Mouse (Mus musculus) kidney, embryonic 14.5 days (tissue): ENCODE results near the gene Zbtb20. TPM values are rescaled to one million over a fixed set of nuclear protein-coding genes. Genes with fewer than 3 reads are reported as not detected.

Experiments used
- ATAC-seq: fragments of 200-750 bp; cut with Nextera tagmentation; 2 replicates; pipeline ENCODE4 v1.8.0; 2017; ENCODE audit warnings: moderate number of reproducible peaks, mild to moderate bottlenecking, moderate TSS enrichment, moderate library complexity; ENCODE audit not compliant: low FRiP score, low TSS enrichment
- H3K27ac ChIP-seq: fragments of 300-500 bp; sonication (generic); 2 replicates; pipeline ENCODE4 v1.5.1; 2014; ENCODE audit warnings: low read depth, mild to moderate bottlenecking, low read length, moderate library complexity, mixed read lengths
- H3K27me3 ChIP-seq: fragments of 300-500 bp; sonication (generic); 2 replicates; pipeline ENCODE4 v1.6.1; 2014; ENCODE audit warnings: mild to moderate bottlenecking, low read length; ENCODE audit not compliant: control insufficient read depth, insufficient read depth
- H3K36me3 ChIP-seq: fragments of 300-500 bp; sonication (generic); 2 replicates; pipeline ENCODE4 v1.6.1; 2014; ENCODE audit warnings: low read length, mixed read lengths; ENCODE audit not compliant: control insufficient read depth, insufficient read depth
- H3K4me1 ChIP-seq: fragments of 300-500 bp; sonication (generic); 2 replicates; pipeline ENCODE4 v1.6.1; 2014; ENCODE audit warnings: low read length, mixed read lengths; ENCODE audit not compliant: control insufficient read depth, insufficient read depth
- H3K4me2 ChIP-seq: fragments of 300-500 bp; sonication (generic); replicated peaks from 2 replicates; pipeline ENCODE4 v1.6.1; 2014; ENCODE audit warnings: low read depth, mild to moderate bottlenecking, low read length
- H3K4me3 ChIP-seq: fragments of 300-500 bp; sonication (generic); 2 replicates; pipeline ENCODE4 v1.5.1; 2014; ENCODE audit warnings: mild to moderate bottlenecking, low read length
- H3K9ac ChIP-seq: fragments of 300-500 bp; sonication (generic); 2 replicates; pipeline ENCODE4 v1.6.1; 2014; ENCODE audit warnings: low read depth, mild to moderate bottlenecking, low read length, moderate library complexity
- H3K9me3 ChIP-seq: fragments of 300-500 bp; sonication (generic); 2 replicates; pipeline ENCODE4 v1.6.1; 2016; ENCODE audit warnings: low read length; ENCODE audit not compliant: control insufficient read depth
- WGBS: fragments of 180-500 bp; shearing (Covaris S2); extraction: QIAGEN DNeasy Blood & Tissue Kit; methylation state at CpG from one replicate; pipeline ENCODE4 v1.1.7; 2014; 5-methylcytosine and 5-hydroxymethylcytosine counted together
- polyA plus RNA-seq: library from polyadenylated mRNA; unstranded; fragments of >200 nt; fragmentation: Nextera tagmentation; extraction: Ambion mirVana; gene quantifications from 2 replicates; pipeline ENCODE4 v1.2.1, GENCODE M21; 2014

The Zbtb20 gene
- polyA plus RNA-seq, 1 experiment from 2014 or later = 43.3 TPM

DNA sequence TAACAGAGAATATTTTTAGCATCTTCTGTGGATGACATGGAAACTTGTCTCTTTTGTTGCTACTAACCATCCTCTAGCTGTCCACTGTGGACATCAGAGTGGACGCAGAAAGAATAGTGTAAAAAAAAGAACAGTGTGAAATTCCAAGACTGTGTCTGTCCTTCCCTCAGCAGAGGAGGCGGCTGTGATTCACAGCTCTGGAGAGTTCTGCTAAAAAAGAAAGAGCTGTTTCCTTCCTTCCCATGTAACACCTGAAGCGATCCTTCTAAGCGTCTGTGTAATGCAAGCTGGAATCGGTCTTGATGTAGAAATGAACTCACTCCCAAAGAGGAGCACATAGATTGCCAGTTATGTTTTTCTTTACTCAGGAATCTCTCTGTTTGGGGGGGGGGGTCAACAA is 512.7 kb downstream of the Zbtb20 start:
- Histone ChIP-seq H3K27me3 (no peaks in the 10 kb centered on the region), H3K36me3 (no peaks in the 10 kb centered on the region), H3K4me3 (no peak overlapping the region), H3K9ac (no peak overlapping the region), H3K4me2 (no peak overlapping the region), H3K27ac (no peak overlapping the region), H3K9me3 (no peaks in the 10 kb centered on the region), H3K4me1 (no peaks in the 10 kb centered on the region)
- ATAC-seq = no peak
- 87% methylated on average over 5 of the region's 5 CpGs for WGBS

GRCm38 (mm10) chr16:43390387-43390786 is 514.7 kb downstream of the Zbtb20 start:
- no peaks in the 10 kb centered on the region for H3K9me3 ChIP-seq
- H3K36me3 ChIP-seq = no peaks in the 10 kb centered on the region
- H3K9ac ChIP-seq = no peak overlapping the region
- H3K27ac ChIP-seq = no peak overlapping the region
- H3K4me3 ChIP-seq = no peak overlapping the region
- no peaks in the 10 kb centered on the region for H3K27me3 ChIP-seq
- WGBS = 94% methylated on average over 4 of the region's 4 CpGs
- H3K4me1 ChIP-seq = peaks cover 8% of the 10 kb centered on the region; the same call in 1 of the 2 replicates
- ATAC-seq = no peak
- no peak overlapping the region for H3K4me2 ChIP-seq

GRCm38 (mm10) chr16:43393382-43393781 is 517.7 kb downstream of the Zbtb20 start:
- H3K9me3 ChIP-seq = no peaks in the 10 kb centered on the region
- H3K4me2 ChIP-seq = no peak overlapping the region
- no peaks in the 10 kb centered on the region for H3K27me3 ChIP-seq
- no peak overlapping the region for H3K9ac ChIP-seq
- H3K4me3 ChIP-seq = no peak overlapping the region
- 27% methylated on average over 4 of the region's 4 CpGs for WGBS
- ATAC-seq = peak; percentile 95
- no peak overlapping the region; the same call in 1 of the 2 replicates for H3K27ac ChIP-seq
- H3K4me1 ChIP-seq = peaks cover 8% of the 10 kb centered on the region; the same call in 1 of the 2 replicates
- H3K36me3 ChIP-seq = no peaks in the 10 kb centered on the region

DNA sequence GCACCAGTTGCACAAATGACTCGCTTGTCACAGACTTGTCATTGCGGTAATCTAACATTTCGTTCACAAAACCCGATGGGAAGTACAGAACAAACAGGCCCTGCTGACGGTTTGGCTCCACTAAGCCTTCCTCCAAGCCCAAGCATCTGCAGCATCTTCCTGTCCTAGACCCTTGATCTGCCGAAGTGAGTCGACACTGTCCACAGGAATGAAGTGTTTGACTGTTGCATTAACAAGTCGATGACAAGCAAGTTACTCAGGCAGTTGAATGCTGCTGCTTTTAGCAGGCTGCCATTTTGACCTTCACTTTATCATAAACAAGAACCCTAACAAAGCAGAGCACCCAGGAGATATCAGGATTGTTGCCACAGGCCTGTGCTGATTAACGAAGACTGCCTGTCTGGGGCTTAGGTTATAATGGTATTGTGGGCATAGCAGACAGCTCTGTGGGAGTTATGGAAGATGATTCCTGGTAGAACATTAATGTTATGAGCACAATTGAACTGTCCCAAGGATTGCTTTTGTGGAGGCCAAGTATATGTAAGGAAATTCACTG is 518.4 kb downstream of the Zbtb20 start:
- 60% methylated on average over 9 of the region's 9 CpGs for WGBS
- Histone ChIP-seq H3K27me3 (no peaks in the 10 kb centered on the region), H3K27ac (peak overlapping the region; percentile 42; the same call in 1 of the 2 replicates), H3K9me3 (no peaks in the 10 kb centered on the region), H3K4me2 (no peak overlapping the region), H3K4me3 (no peak overlapping the region), H3K36me3 (no peaks in the 10 kb centered on the region), H3K4me1 (peaks cover 8% of the 10 kb centered on the region; the same call in 1 of the 2 replicates), H3K9ac (no peak overlapping the region)
- ATAC-seq = no peak

DNA sequence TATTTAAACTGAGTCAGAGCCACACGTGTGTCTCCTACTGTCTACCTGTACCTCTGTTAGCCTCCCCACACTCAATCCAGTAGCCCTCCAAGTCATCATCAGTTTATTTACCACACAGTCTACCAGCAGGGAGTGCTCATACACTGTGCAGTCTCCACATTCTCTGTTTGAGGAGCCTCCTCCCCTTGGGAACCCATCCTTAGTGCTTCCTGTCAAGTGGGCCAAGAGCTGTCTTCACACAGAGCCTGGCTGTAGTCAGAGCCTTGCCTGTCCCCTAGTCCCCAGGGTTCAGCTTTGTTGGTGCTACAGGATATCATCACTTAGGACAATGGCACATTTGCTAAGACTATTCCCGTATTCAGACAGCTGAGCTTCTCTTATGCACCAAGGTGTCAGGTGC is 519.1 kb downstream of the Zbtb20 start:
- Histone ChIP-seq H3K4me1 (peaks cover 8% of the 10 kb centered on the region; the same call in 1 of the 2 replicates), H3K9me3 (no peaks in the 10 kb centered on the region), H3K36me3 (no peaks in the 10 kb centered on the region), H3K27me3 (no peaks in the 10 kb centered on the region), H3K4me3 (no peak overlapping the region), H3K9ac (no peak overlapping the region), H3K4me2 (no peak overlapping the region), H3K27ac (no peak overlapping the region)
- WGBS = 83% methylated on average over 2 of the region's 2 CpGs
- ATAC-seq = no peak

GRCm38 (mm10) chr16:43396849-43397628 is 521.4 kb downstream of the Zbtb20 start:
- no peak overlapping the region for H3K9ac ChIP-seq
- H3K4me1 ChIP-seq = peaks cover 8% of the 10 kb centered on the region; the same call in 1 of the 2 replicates
- H3K4me3 ChIP-seq = no peak overlapping the region
- no peaks in the 10 kb centered on the region for H3K36me3 ChIP-seq
- H3K27ac ChIP-seq = no peak overlapping the region
- no peak overlapping the region for H3K4me2 ChIP-seq
- no peaks in the 10 kb centered on the region for H3K27me3 ChIP-seq
- H3K9me3 ChIP-seq = no peaks in the 10 kb centered on the region
- ATAC-seq = no peak
- 89% methylated on average over 11 of the region's 11 CpGs for WGBS

DNA sequence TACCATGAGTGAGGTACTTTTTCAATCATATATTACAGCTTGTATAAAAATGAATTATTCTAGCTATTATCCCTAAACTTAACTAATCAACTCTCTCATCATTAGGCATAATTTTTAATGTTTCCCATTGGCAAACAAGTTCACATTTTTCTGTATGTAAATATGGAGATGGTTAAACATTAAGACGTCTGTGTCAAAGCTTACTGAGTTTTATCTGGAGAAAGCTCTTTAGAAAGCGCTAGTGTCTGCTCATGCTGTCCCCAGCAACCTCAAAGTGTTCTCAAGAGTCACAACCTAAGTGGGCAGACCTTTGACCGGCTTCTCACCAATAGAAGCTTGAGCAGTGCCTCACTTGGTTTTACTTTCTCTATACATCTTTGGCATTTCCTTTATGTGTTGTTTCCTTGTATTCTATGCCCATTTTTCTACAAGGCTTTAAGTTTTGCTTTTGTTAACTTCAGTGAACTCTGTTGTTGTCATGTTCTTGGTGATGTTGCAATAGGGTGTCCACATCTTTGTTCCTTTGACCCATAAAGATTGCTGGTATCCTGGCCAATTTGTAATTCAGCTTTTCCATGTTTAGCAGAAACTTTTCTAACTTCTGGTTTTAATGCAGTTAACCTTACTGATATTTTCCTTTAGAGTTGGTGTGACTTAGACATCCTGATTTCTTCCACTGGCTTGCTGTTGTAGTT is 522.1 kb downstream of the Zbtb20 start:
- H3K4me3 ChIP-seq = no peak overlapping the region
- WGBS = 88% methylated on average over 3 of the region's 3 CpGs
- H3K27ac ChIP-seq = no peak overlapping the region
- no peak overlapping the region for H3K9ac ChIP-seq
- no peaks in the 10 kb centered on the region for H3K9me3 ChIP-seq
- no peaks in the 10 kb centered on the region for H3K36me3 ChIP-seq
- no peak for ATAC-seq
- H3K4me1 ChIP-seq = peaks cover 8% of the 10 kb centered on the region; the same call in 1 of the 2 replicates
- H3K4me2 ChIP-seq = no peak overlapping the region
- no peaks in the 10 kb centered on the region for H3K27me3 ChIP-seq

DNA sequence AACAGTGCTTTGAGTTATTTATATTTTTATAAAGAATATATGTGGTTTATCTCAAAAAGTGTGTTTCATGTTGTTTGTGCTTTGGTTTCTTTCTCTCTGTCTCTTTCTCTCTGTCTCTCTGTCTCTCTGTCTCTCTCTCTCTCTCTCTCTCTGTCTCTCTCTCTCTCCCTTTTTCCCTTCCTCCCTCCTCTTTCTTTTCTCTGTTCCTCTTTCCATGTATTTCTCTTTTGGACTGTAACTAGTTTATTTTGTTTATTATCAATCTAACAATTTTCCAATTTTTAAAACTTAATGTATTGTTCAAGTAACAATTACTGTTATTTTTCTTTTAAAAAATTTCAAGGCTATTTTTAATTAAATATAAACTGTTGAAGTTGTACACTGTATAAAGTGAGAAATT is 523.7 kb downstream of the Zbtb20 start:
- no peak overlapping the region for H3K4me2 ChIP-seq
- no peak overlapping the region for H3K27ac ChIP-seq
- no peaks in the 10 kb centered on the region for H3K4me1 ChIP-seq
- H3K27me3 ChIP-seq = no peaks in the 10 kb centered on the region
- no peaks in the 10 kb centered on the region for H3K9me3 ChIP-seq
- H3K4me3 ChIP-seq = no peak overlapping the region
- ATAC-seq = no peak
- H3K36me3 ChIP-seq = no peaks in the 10 kb centered on the region
- H3K9ac ChIP-seq = no peak overlapping the region

GRCm38 (mm10) chr16:43400046-43400445 is 524.4 kb downstream of the Zbtb20 start:
- no peak overlapping the region for H3K4me3 ChIP-seq
- H3K27ac ChIP-seq = no peak overlapping the region
- ATAC-seq = no peak
- H3K4me1 ChIP-seq = no peaks in the 10 kb centered on the region
- no peaks in the 10 kb centered on the region for H3K36me3 ChIP-seq
- no peaks in the 10 kb centered on the region for H3K27me3 ChIP-seq
- H3K4me2 ChIP-seq = no peak overlapping the region
- H3K9ac ChIP-seq = no peak overlapping the region
- H3K9me3 ChIP-seq = no peaks in the 10 kb centered on the region
